Mouse (Mus musculus) kidney, adult 2 months (tissue): Measurements from ENCODE around the gene Esr1. TPM values are rescaled to one million over a fixed set of nuclear protein-coding genes. Genes with fewer than 3 reads are reported as not detected.
A peak's percentile ranks its signal among the peaks of the same experiment; 100 is the strongest.
"Not testable (repeated sequence)": the region's sequence is repeated elsewhere in the genome, so short reads cannot be mapped to it uniquely, and the experiment has no call there.

ENCODE experiments used
- DNase-seq: peaks from one replicate; pipeline ENCODE4 v3.0.0; 2021
- H3K27ac ChIP-seq: fragments of 200-500 bp; 2 replicates; pipeline ENCODE4 v1.5.1; 2012; ENCODE audit warnings: low read depth, low read length, control low read depth, inconsistent platforms; ENCODE audit not compliant: insufficient read depth
- H3K27me3 ChIP-seq: fragments of 200-500 bp; replicated peaks from 2 replicates; pipeline ENCODE4 v1.6.1; 2012; ENCODE audit warnings: mild to moderate bottlenecking, moderate library complexity, low read length, inconsistent platforms; ENCODE audit not compliant: control insufficient read depth, insufficient read depth
- H3K36me3 ChIP-seq: fragments of 200-500 bp; 2 replicates; pipeline ENCODE4 v1.6.1; 2012; ENCODE audit warnings: mild to moderate bottlenecking, moderate library complexity, low read length, inconsistent platforms; ENCODE audit not compliant: control insufficient read depth, insufficient read depth
- H3K4me1 ChIP-seq: fragments of 200-500 bp; 2 replicates; pipeline ENCODE4 v1.6.1; 2011; ENCODE audit warnings: low read length; ENCODE audit not compliant: control insufficient read depth, insufficient read depth
- H3K4me3 ChIP-seq: fragments of 200-500 bp; 2 replicates; pipeline ENCODE4 v1.5.1; 2011; ENCODE audit warnings: mild to moderate bottlenecking, low read depth, low read length, control low read depth; ENCODE audit not compliant: insufficient read depth
- CTCF ChIP-seq: fragments of 200-500 bp; conservative IDR thresholded peaks from 2 replicates; pipeline ENCODE4 v1.5.1; 2011; ENCODE audit warnings: low read depth, mild to moderate bottlenecking, control low read depth, low read length, moderate library complexity, mixed read lengths; ENCODE audit not compliant: insufficient read depth, insufficient read length
- POLR2A ChIP-seq: fragments of 200-500 bp; IDR thresholded peaks from one replicate; pipeline ENCODE4 v1.6.1; 2011; ENCODE audit warnings: low read depth, low read length, control low read depth
- WGBS: fragments of 180-500 bp; shearing (Covaris S2); methylation state at CpG from one replicate; pipeline ENCODE4 v1.1.7; 2018; 5-methylcytosine and 5-hydroxymethylcytosine counted together
- polyA plus RNA-seq: library from polyadenylated mRNA; depleted of rRNA; stranded (reverse); fragments of >200 nt; gene quantifications from 2 replicates; pipeline ENCODE4 v1.2.3, GENCODE M21; 2012

The Esr1 gene
- polyA plus RNA-seq, 1 experiment: 5.1 TPM

DNA sequence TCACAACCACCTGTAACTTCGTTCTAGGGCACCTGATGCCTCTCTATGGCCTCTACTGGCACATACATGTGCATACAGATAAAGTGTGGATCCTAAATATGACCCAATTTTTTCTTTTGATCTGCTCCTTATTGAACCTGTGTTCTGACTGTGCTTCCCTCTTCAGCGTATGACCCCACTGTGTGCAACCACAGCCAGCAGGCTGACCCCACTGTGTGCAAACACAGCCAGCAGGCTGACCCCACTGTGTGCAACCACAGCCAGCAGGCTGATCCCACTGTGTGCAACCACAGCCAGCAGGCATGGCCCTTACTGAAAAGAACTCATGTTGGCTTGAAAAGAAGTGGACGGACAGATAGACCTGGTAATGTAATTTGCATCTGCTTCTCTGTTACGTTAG is 8.9 kb upstream of the Esr1 start:
- DNase-seq: no peak
- no peak for TF ChIP-seq CTCF
- TF ChIP-seq POLR2A: no peak
- WGBS: 80% methylated on average over 4 of the region's 4 CpGs

DNA sequence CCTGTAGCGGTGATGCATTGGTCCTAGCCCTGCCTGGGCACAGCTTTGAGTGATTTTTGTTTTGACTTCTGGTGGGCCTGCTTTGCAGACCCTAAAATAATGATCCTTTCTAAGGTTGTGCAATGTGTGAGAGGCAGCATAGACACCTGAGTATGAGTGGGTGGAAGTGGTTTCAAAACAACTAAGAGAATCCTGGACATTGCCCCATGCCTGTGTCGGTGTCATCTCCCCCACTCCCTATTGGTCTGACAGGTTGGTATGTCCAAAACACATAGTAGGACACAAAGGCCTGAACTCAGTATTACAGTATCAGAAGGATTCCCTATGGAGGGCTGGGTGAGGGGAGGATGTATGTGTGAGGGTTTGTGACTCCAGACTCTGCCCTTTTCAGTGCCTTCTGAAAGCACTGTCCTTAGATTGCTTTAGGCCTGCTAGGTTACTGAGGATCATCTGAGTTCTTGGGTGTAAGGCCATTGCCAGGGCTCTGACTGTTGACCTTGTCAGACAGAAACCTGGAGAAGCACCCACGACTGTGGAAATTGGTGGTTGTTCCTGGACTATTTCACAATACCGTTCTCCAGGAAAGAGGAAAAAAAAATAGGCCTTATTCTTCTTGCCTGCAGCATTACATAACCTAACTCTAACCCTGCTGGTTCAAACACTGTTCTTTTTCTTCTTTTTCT is 6.7 kb upstream of the Esr1 start:
- DNase-seq: peak; percentile 38
- no peaks in the 10 kb centered on the region for H3K4me1 ChIP-seq
- 69% methylated on average over 4 of the region's 4 CpGs for WGBS
- H3K27ac ChIP-seq: no peak overlapping the region
- H3K4me3 ChIP-seq: no peak overlapping the region
- TF ChIP-seq CTCF (no peak), POLR2A (no peak)
- no peaks in the 10 kb centered on the region for H3K27me3 ChIP-seq
- no peaks in the 10 kb centered on the region for H3K36me3 ChIP-seq

More for the DNA sequence above, 8.9 kb upstream of the Esr1 start:
- no peak overlapping the region for H3K4me3 ChIP-seq
- H3K36me3 ChIP-seq: no peaks in the 10 kb centered on the region
- no peaks in the 10 kb centered on the region for H3K4me1 ChIP-seq
- no peak overlapping the region for H3K27ac ChIP-seq
- no peaks in the 10 kb centered on the region for H3K27me3 ChIP-seq

DNA sequence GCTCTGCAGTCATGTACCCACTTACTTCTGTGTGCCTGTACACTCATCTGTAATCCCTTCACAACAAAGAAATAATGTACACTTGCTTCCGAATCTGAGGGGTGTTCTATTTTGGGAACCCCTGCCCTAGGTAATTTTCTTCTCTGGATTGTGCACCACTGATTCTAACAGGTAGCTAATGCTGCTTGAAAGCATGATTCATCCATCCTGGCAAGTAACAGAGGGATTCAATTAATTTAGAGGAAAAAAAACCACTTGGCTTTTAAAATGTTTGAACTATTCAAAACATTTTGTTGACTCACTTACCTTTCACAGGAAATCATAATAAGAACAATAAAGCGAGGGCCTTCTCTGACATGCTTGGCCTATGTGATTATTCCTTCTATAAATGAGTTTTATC is 1.2 kb upstream of the Esr1 start:
- WGBS: 80% methylated on average over 2 of the region's 2 CpGs

DNA sequence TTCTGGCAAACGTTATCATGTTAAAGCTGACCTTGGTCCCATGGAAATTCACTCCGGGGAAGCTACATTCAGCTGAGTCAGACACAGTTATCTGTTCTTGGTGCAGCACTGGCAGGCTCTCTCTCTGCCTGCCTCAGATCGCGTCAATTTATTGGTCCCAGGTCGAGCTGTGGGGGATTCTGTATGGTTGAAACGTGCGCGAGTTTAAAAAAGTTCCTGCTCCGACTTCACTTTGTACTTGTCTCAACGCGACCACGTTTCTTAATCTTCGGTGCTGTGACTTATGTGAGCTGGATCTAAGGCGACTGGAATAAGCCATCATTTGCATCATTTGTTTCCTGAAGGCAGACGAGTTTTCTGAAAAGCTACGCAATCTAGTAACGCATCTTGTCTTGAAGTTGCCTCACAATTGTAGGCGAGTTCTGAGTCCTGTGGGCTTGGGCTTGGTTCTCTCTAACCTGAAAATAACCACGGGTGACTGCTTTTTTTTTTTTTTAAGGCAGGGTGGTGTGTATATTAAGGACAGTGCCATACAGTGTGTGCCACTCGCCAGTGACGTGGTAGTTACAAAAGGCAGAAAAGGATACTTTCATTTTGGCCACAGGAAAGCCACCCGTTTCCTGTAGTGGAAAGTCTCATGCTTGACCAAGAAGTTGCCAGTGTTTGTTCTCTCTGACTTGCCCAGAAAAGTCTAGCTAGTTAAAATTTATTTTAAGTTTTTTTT is 1.1 kb downstream of the Esr1 start:
- peak overlapping the region; percentile 57 for H3K4me3 ChIP-seq

More for the DNA sequence above, 1.2 kb upstream of the Esr1 start:
- Histone ChIP-seq H3K27ac (no peak overlapping the region), H3K4me1 (no peaks in the 10 kb centered on the region; the same call in 1 of the 2 replicates), H3K27me3 (no peaks in the 10 kb centered on the region), H3K36me3 (no peaks in the 10 kb centered on the region), H3K4me3 (no peak overlapping the region)
- no peak for DNase-seq
- TF ChIP-seq CTCF (no peak), POLR2A (no peak)

DNA sequence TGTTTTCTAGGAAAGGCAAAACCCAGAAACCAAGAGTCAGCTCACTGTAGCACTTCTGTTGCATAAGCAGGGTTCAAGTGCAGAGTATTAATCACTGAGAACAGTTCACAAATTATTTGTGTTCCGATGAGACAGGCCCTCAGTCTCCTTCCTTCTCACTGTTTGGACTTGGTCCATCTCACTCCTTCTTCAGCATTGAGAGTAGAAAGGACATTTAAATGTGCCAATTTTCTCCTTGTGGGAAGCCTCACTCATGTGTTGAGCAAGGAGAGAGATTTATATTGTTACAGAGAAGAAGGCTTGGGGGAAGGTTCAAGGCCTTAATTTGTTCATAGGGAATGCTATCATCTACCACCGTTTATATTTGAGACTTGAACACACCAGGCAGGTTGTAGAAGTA is 6.6 kb downstream of the Esr1 start:
- peaks cover 15% of the 10 kb centered on the region for H3K4me1 ChIP-seq
- TF ChIP-seq POLR2A (no peak), CTCF (no peak)
- peak; percentile 69 for DNase-seq
- H3K4me3 ChIP-seq: no peak overlapping the region
- WGBS: 32% methylated on average over 2 of the region's 2 CpGs
- H3K27me3 ChIP-seq: no peaks in the 10 kb centered on the region
- no peaks in the 10 kb centered on the region for H3K36me3 ChIP-seq
- H3K27ac ChIP-seq: 0 out of 2 replicates have a peak overlapping the region, but pooled peaks have one; percentile 68

More for the DNA sequence above, 1.1 kb downstream of the Esr1 start:
- H3K4me1 ChIP-seq: peaks cover under 1% of the 10 kb centered on the region; the same call in 1 of the 2 replicates
- WGBS: 34% methylated on average over 22 of the region's 22 CpGs
- TF ChIP-seq POLR2A (no peak), CTCF (no peak)
- peak; percentile 41 for DNase-seq
- H3K27ac ChIP-seq: peak overlapping the region; percentile 59
- no peaks in the 10 kb centered on the region for H3K27me3 ChIP-seq
- no peaks in the 10 kb centered on the region for H3K36me3 ChIP-seq

DNA sequence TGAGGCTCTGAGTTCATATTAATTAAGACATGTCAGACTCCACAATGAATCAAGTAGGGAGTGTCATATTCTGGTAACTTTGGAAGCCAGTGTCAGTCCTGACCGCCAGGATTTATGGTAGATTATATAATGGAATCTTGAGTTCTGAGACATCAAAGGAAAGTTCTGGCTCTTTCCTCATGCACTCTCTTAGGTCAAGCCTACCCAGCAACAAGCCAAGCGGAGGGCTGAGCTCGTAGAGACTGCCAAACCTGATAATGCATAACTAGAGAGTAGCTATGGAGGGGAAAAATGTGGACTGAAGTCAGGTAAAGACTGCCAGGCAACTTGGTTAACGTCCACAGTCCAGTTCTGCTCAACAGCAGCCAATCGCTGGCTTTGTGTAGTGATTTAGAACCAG is 7.3 kb downstream of the Esr1 start:
- Histone ChIP-seq H3K27ac (peak overlapping the region; percentile 68; the same call in 1 of the 2 replicates), H3K4me1 (peaks cover 15% of the 10 kb centered on the region), H3K36me3 (no peaks in the 10 kb centered on the region), H3K4me3 (no peak overlapping the region), H3K27me3 (no peaks in the 10 kb centered on the region)
- 16% methylated on average over 5 of the region's 5 CpGs for WGBS
- DNase-seq: peak; percentile 84
- no peak for TF ChIP-seq CTCF

DNA sequence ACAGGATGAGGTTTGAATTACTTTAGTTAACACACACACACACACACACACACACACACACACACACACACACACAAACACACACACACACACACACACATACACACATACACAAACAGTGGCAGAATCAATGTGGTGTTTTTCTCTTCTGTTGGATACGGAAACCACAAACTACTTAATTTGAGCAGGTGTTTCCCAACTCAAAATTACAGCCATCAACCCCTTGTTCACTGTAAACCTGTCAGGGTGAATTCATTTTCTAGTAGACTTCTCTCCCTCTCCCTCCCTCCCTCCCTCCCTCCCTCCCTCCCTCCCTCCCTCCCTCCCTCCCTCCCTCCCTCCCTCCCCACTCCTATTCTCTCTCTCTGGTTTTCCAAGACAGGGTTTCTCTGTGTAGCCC is 8.0 kb downstream of the Esr1 start:
- not testable (repeated sequence) for DNase-seq, H3K4me3 ChIP-seq, H3K27me3 ChIP-seq, H3K36me3 ChIP-seq, H3K27ac ChIP-seq
- 70% methylated on average over 1 of the region's 1 CpGs for WGBS
- peaks cover 15% of the 10 kb centered on the region for H3K4me1 ChIP-seq
